Comparison of ENCODE assay signal across 9 mouse cellular contexts in genomic region chr2:172346933-172347611, GRCm38 (mm10). TPM values are rescaled to one million over a fixed set of nuclear protein-coding genes. Genes with fewer than 3 reads are reported as not detected.
A peak's percentile ranks its signal among the peaks of the same experiment; 100 is the strongest.
DNase-seq lines count a peak whose midpoint lies in the region; ATAC-seq lines count a peak whose summit lies in the region.
"Had no signal": no experiment of that assay in that cellular context is flagged by ENCODE, and none has a peak within 500 bp of the region (broad histone marks: within the 10 kb centered on the region; RNA-seq: fewer than 3 reads in every experiment).

No protein-coding gene starts in this region.

- peaks cover 6 to 25% of the 10 kb centered on the region in 2 experiments for H3K4me1 ChIP-seq in heart, embryonic 14.5 days (ENCODE audit: control insufficient read depth in 2 of 2, insufficient read depth in 2 of 2, low read length in 2 of 2)
- H3K4me1 ChIP-seq in hindbrain, embryonic 15.5 days (replicated peaks) = peaks cover 32% of the 10 kb centered on the region
- peaks cover 3% of the 10 kb centered on the region; the same call in 1 of the 2 replicates for H3K4me1 ChIP-seq in midbrain, embryonic 16.5 days (ENCODE audit: control insufficient read depth, insufficient read depth, low read length)
- H3K4me1 ChIP-seq in kidney, embryonic 14.5 days (ENCODE audit: control insufficient read depth, insufficient read depth, low read length) = no peaks in the 10 kb centered on the region

- H3K4me3 ChIP-seq in heart, embryonic 14.5 days (ENCODE audit: control insufficient read depth in 1 of 2, insufficient read depth in 1 of 2, low read depth in 1 of 2, low read length in 2 of 2) = peak overlapping the region in 1 of 2 experiments; percentile 74; a peak in 1 of 4 replicates
- peak overlapping the region; percentile 57; the same call in 1 of the 2 replicates for H3K4me3 ChIP-seq in hindbrain, embryonic 15.5 days
- H3K4me3 ChIP-seq in midbrain, embryonic 16.5 days (ENCODE audit: low read depth, low read length) = peak overlapping the region; percentile 67; the same call in 1 of the 2 replicates
- no peak overlapping the region for H3K4me3 ChIP-seq in kidney, embryonic 14.5 days (ENCODE audit: low read length)

- no peak overlapping the region for H3K9ac ChIP-seq in heart, embryonic 14.5 days (ENCODE audit: low read length)
- H3K9ac ChIP-seq in hindbrain, embryonic 15.5 days = no peak overlapping the region
- H3K9ac ChIP-seq in midbrain, embryonic 16.5 days (ENCODE audit: low read depth, low read length) = no peak overlapping the region
- H3K9ac ChIP-seq in kidney, embryonic 14.5 days (ENCODE audit: low read depth, low read length) = no peak overlapping the region

- H3K4me2 ChIP-seq in heart, embryonic 14.5 days (ENCODE audit: low read length) = peak overlapping the region; percentile 92
- peak overlapping the region; percentile 97 for H3K4me2 ChIP-seq in hindbrain, embryonic 15.5 days
- H3K4me2 ChIP-seq in midbrain, embryonic 16.5 days (ENCODE audit: low read length) = peak overlapping the region; percentile 98
- H3K4me2 ChIP-seq in kidney, embryonic 14.5 days (replicated peaks; ENCODE audit: low read depth, low read length) = no peak overlapping the region

- no peak for ATAC-seq in heart, embryonic 14.5 days (ENCODE audit: insufficient number of reproducible peaks, insufficient read depth, low FRiP score, low read depth)
- no peak for ATAC-seq in hindbrain, embryonic 15.5 days (ENCODE audit: low FRiP score, low read depth)
- no peak for ATAC-seq in midbrain, embryonic 16.5 days
- no peak for ATAC-seq in kidney, embryonic 14.5 days (ENCODE audit: low FRiP score, low TSS enrichment)

- no peak for DNase-seq in heart, adult 9 months (ENCODE audit: low spot score in 2 of 2)
- DNase-seq in c-Kit-positive CD71-positive TER-119-positive erythroid progenitor cells, embryonic 14.5 days (ENCODE audit: low spot score) = peak; percentile 80
- DNase-seq in urinary bladder, adult 2 months (ENCODE audit: low spot score) = no peak
- DNase-seq in cerebellum, adult 11 months = no peak
- DNase-seq: heart, adult 11 months had no signal

- H3K36me3 ChIP-seq in heart, embryonic 14.5 days (ENCODE audit: control insufficient read depth, insufficient read depth, low read length) = no peaks in the 10 kb centered on the region
- H3K36me3 ChIP-seq in hindbrain, embryonic 15.5 days = no peaks in the 10 kb centered on the region
- no peaks in the 10 kb centered on the region for H3K36me3 ChIP-seq in midbrain, embryonic 16.5 days (ENCODE audit: control insufficient read depth, insufficient read depth, low read length)
- H3K36me3 ChIP-seq in kidney, embryonic 14.5 days (ENCODE audit: control insufficient read depth, insufficient read depth, low read length) = no peaks in the 10 kb centered on the region

- H3K27me3 ChIP-seq in heart, embryonic 14.5 days (ENCODE audit: control insufficient read depth, insufficient read depth, low read length) = no peaks in the 10 kb centered on the region
- no peaks in the 10 kb centered on the region for H3K27me3 ChIP-seq in hindbrain, embryonic 15.5 days
- no peaks in the 10 kb centered on the region for H3K27me3 ChIP-seq in midbrain, embryonic 16.5 days (ENCODE audit: control insufficient read depth, insufficient read depth, low read depth, low read length)
- no peaks in the 10 kb centered on the region for H3K27me3 ChIP-seq in kidney, embryonic 14.5 days (ENCODE audit: control insufficient read depth, insufficient read depth, low read length)

- no peak overlapping the region for H3K27ac ChIP-seq in heart, embryonic 14.5 days (replicated peaks in 1 of 2; ENCODE audit: control insufficient read depth in 1 of 2, insufficient read depth in 1 of 2, low read depth in 2 of 2, low read length in 2 of 2)
- H3K27ac ChIP-seq in hindbrain, embryonic 15.5 days (replicated peaks) = no peak overlapping the region
- H3K27ac ChIP-seq in midbrain, embryonic 16.5 days (ENCODE audit: low read length) = no peak overlapping the region
- H3K27ac ChIP-seq in kidney, embryonic 14.5 days (ENCODE audit: low read depth, low read length) = no peak overlapping the region

- 59% methylated on average over 8 of the region's 8 CpGs for WGBS in heart, embryonic 14.5 days
- 60% methylated on average over 8 of the region's 8 CpGs for WGBS in hindbrain, embryonic 15.5 days
- WGBS in midbrain, embryonic 16.5 days = 73% methylated on average over 8 of the region's 8 CpGs
- WGBS in kidney, embryonic 14.5 days = 45% methylated on average over 8 of the region's 8 CpGs

- 0 out of 2 replicates have a peak, but pooled peaks cover 3% of the 10 kb centered on the region for H3K9me3 ChIP-seq in heart, embryonic 14.5 days (ENCODE audit: control insufficient read depth, low read length)
- H3K9me3 ChIP-seq in hindbrain, embryonic 15.5 days = no peaks in the 10 kb centered on the region
- no peaks in the 10 kb centered on the region for H3K9me3 ChIP-seq in midbrain, embryonic 16.5 days (replicated peaks; ENCODE audit: control insufficient read depth, low read length, poor library complexity, severe bottlenecking)
- H3K9me3 ChIP-seq in kidney, embryonic 14.5 days (ENCODE audit: control insufficient read depth, low read length) = 0 out of 2 replicates have a peak, but pooled peaks cover 4% of the 10 kb centered on the region

RNA-seq across cellular contexts. Expression of gene Fam210b, which starts 1.7 kb away (rescaled TPM):
- polyA plus RNA-seq in heart, embryonic 14.5 days (2014; fragmentation: Nextera tagmentation; extraction: Ambion mirVana) = 10.4 and 13.1 TPM in 2 replicates
- polyA plus RNA-seq in hindbrain, embryonic 15.5 days (2015; fragmentation: Nextera tagmentation; extraction: Ambion mirVana) = 17.8 and 19.2 TPM in 2 replicates
- polyA plus RNA-seq in midbrain, embryonic 16.5 days (2015; fragmentation: Nextera tagmentation; extraction: Ambion mirVana) = 21.2 and 24.0 TPM in 2 replicates
- polyA plus RNA-seq in urinary bladder, adult 2 months (2012; rRNA removed) = 20.6 and 22.6 TPM in 2 replicates
- 6.5 and 7.1 TPM in 2 replicates for polyA plus RNA-seq in kidney, embryonic 14.5 days (2014; fragmentation: Nextera tagmentation; extraction: Ambion mirVana)

RNA-seq across cellular contexts. Expression of gene Aurka, which starts 23.3 kb away (rescaled TPM):
- 79.0 and 88.9 TPM in 2 replicates for polyA plus RNA-seq in heart, embryonic 14.5 days (2014; fragmentation: Nextera tagmentation; extraction: Ambion mirVana)
- 21.4 and 24.5 TPM in 2 replicates for polyA plus RNA-seq in hindbrain, embryonic 15.5 days (2015; fragmentation: Nextera tagmentation; extraction: Ambion mirVana)
- polyA plus RNA-seq in midbrain, embryonic 16.5 days (2015; fragmentation: Nextera tagmentation; extraction: Ambion mirVana) = 10.4 and 12.5 TPM in 2 replicates
- polyA plus RNA-seq in urinary bladder, adult 2 months (2012; rRNA removed) = 3.0 and 3.1 TPM in 2 replicates
- polyA plus RNA-seq in kidney, embryonic 14.5 days (2014; fragmentation: Nextera tagmentation; extraction: Ambion mirVana) = 126 and 136 TPM in 2 replicates

RNA-seq across cellular contexts. Expression of gene Cstf1, which starts 23.4 kb away (rescaled TPM):
- polyA plus RNA-seq in heart, embryonic 14.5 days (2014; fragmentation: Nextera tagmentation; extraction: Ambion mirVana) = 28.1 and 30.3 TPM in 2 replicates
- polyA plus RNA-seq in hindbrain, embryonic 15.5 days (2015; fragmentation: Nextera tagmentation; extraction: Ambion mirVana) = 22.4 and 25.1 TPM in 2 replicates
- 23.4 and 25.2 TPM in 2 replicates for polyA plus RNA-seq in midbrain, embryonic 16.5 days (2015; fragmentation: Nextera tagmentation; extraction: Ambion mirVana)
- 27.0 and 28.1 TPM in 2 replicates for polyA plus RNA-seq in urinary bladder, adult 2 months (2012; rRNA removed)
- polyA plus RNA-seq in kidney, embryonic 14.5 days (2014; fragmentation: Nextera tagmentation; extraction: Ambion mirVana) = 35.1 and 49.5 TPM in 2 replicates

RNA-seq across cellular contexts. Expression of gene Cass4, which starts 46.5 kb away (rescaled TPM):
- polyA plus RNA-seq in heart, embryonic 14.5 days (2014; fragmentation: Nextera tagmentation; extraction: Ambion mirVana) = 0.27 and 0.30 TPM in 2 replicates
- 0.13 and 0.20 TPM in 2 replicates for polyA plus RNA-seq in hindbrain, embryonic 15.5 days (2015; fragmentation: Nextera tagmentation; extraction: Ambion mirVana)
- polyA plus RNA-seq in midbrain, embryonic 16.5 days (2015; fragmentation: Nextera tagmentation; extraction: Ambion mirVana) = 0.11 and 0.16 TPM in 2 replicates
- 0.88 and 1.3 TPM in 2 replicates for polyA plus RNA-seq in urinary bladder, adult 2 months (2012; rRNA removed)
- polyA plus RNA-seq in kidney, embryonic 14.5 days (2014; fragmentation: Nextera tagmentation; extraction: Ambion mirVana) = 0.19 and 0.57 TPM in 2 replicates
